Mouse (Mus musculus): ENCODE measurements around the gene Anxa9. TPM values are rescaled to one million over a fixed set of nuclear protein-coding genes. Genes with fewer than 3 reads are reported as not detected.
A peak's percentile ranks its signal among the peaks of the same experiment; 100 is the strongest.

Gene Anxa9
- total and polyA plus RNA-seq, 3 experiments = 1.5 to 4.1 (median 2.5) TPM

DNA sequence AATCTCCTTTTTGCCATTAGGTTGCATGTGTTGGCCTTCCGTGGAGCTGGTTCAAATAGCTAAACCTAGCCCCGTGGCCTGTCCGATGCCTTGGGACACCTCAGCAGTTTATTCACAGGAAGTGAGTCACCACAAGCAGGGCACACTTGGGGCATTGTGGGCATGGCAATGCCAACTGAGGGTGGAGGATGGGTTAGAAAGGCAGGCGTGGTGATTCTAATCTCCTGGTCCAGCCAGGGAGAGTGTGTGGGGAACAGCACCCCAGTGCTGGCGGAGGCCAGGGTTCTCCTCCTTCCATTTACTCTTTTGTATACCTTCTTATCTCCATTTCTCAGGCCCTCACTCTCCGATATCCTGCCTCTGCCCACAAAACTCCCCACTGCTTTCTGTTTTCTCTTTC, 5.6 kb upstream of the Anxa9 start (continued):
- no peak for TF ChIP-seq MXI1 (IDR thresholded peaks at IDR 0.05; ENCODE audit: low read depth, low read length)
- no peak for TF ChIP-seq USF2 (conservative IDR thresholded peaks at IDR 0.05; ENCODE audit: low read depth, low read length)
- TF ChIP-seq ZKSCAN1 (IDR thresholded peaks at IDR 0.05; ENCODE audit: borderline replicate concordance, low read depth, low read length) = no peak
- no peak for TF ChIP-seq POLR2AphosphoS2 (IDR thresholded peaks at IDR 0.05; ENCODE audit: low read depth, low read length)
- TF ChIP-seq MEF2A (IDR thresholded peaks at IDR 0.05; ENCODE audit: borderline replicate concordance, low read depth, low read length) = no peak
- TF ChIP-seq IRF4 (IDR thresholded peaks at IDR 0.05; ENCODE audit: low read depth, low read length) = no peak

GRCm38 (mm10) chr3:95310968-95311882, 4.2 kb upstream of the Anxa9 start:
- peaks cover 0 to 9% of the 10 kb centered on the region in 2 experiments for H3K36me3 ChIP-seq (replicated peaks in 1 of 2; ENCODE audit: control insufficient read depth in 1 of 2, insufficient read depth in 1 of 2, low read length in 1 of 2)
- no peak overlapping the region for H3K4me3 ChIP-seq (replicated peaks in 1 of 3; ENCODE audit: low read depth in 2 of 3, low read length in 2 of 3, poor library complexity in 1 of 3)
- in situ Hi-C loops (cut with MboI; ENCODE audit: low pct_ligation_motif_present, low pct_unique_long_range_greater_than_20kb, low sequenced_read_pairs) = no loop called here
- no peaks in the 10 kb centered on the region for H3K27me3 ChIP-seq (replicated peaks)
- TF ChIP-seq SMC3 (IDR thresholded peaks at IDR 0.05; ENCODE audit: low read depth, low read length) (peak; percentile 68), JUND (conservative IDR thresholded peaks at IDR 0.05; ENCODE audit: low read depth, low read length) (0 out of 2 replicates have a peak, but pooled peaks have one; percentile 23), MAZ (IDR thresholded peaks at IDR 0.05; ENCODE audit: low read depth, low read length) (no peak), MEF2A (IDR thresholded peaks at IDR 0.05; ENCODE audit: borderline replicate concordance, low read depth, low read length) (0 out of 2 replicates have a peak, but pooled peaks have one; percentile 43), ELF1 (IDR thresholded peaks at IDR 0.05; ENCODE audit: low read depth, low read length) (0 out of 2 replicates have a peak, but pooled peaks have one; percentile 8), POLR2A (IDR thresholded peaks at IDR 0.05; ENCODE audit: low read depth, low read length) (peak; percentile 37; the same call in 1 of the 2 replicates), POLR2AphosphoS2 (IDR thresholded peaks at IDR 0.05; ENCODE audit: low read depth, low read length) (no peak), MXI1 (IDR thresholded peaks at IDR 0.05; ENCODE audit: low read depth, low read length) (peak; percentile 49; the same call in 1 of the 2 replicates), MYC (IDR thresholded peaks at IDR 0.05; ENCODE audit: low read depth, low read length) (peak; percentile 25), TBP (conservative IDR thresholded peaks at IDR 0.05; ENCODE audit: low read depth, low read length) (0 out of 2 replicates have a peak, but pooled peaks have one; percentile 5), CHD1 (IDR thresholded peaks at IDR 0.05; ENCODE audit: low read depth, low read length) (peak; percentile 62; the same call in 1 of the 2 replicates), CHD2 (IDR thresholded peaks at IDR 0.05; ENCODE audit: low read length) (no peak), TCF12 (IDR thresholded peaks at IDR 0.05; ENCODE audit: low read depth, low read length) (peak; percentile 26; the same call in 1 of the 2 replicates), IRF4 (IDR thresholded peaks at IDR 0.05; ENCODE audit: low read depth, low read length) (peak; percentile 40; the same call in 1 of the 2 replicates), PAX5 (IDR thresholded peaks at IDR 0.05; ENCODE audit: low read length) (no peak), JUN (IDR thresholded peaks at IDR 0.05; ENCODE audit: insufficient read depth, low read depth, low read length) (no peak), MAX (IDR thresholded peaks at IDR 0.05; ENCODE audit: low read length) (peak; percentile 76; the same call in 1 of the 2 replicates), NELFE (IDR thresholded peaks at IDR 0.05; ENCODE audit: low read depth, low read length) (peak; percentile 67; the same call in 1 of the 2 replicates), ZC3H11A (IDR thresholded peaks at IDR 0.05; ENCODE audit: low read depth, low read length) (0 out of 2 replicates have a peak, but pooled peaks have one; percentile 7), BHLHE40 (IDR thresholded peaks at IDR 0.05; ENCODE audit: low read depth, low read length) (0 out of 2 replicates have a peak, but pooled peaks have one; percentile 4), EP300 (IDR thresholded peaks at IDR 0.05; ENCODE audit: low read length) (no peak), HCFC1 (IDR thresholded peaks at IDR 0.05; ENCODE audit: low read depth, low read length) (peak; percentile 28; the same call in 1 of the 2 replicates), CTCF (conservative IDR thresholded peaks at IDR 0.05 in 1 of 2, IDR thresholded peaks at IDR 0.05 in 1 of 2; ENCODE audit: low read depth in 2 of 2, low read length in 2 of 2) (peak; percentile 60 to 77; a peak in 3 of 4 replicates), USF1 (IDR thresholded peaks at IDR 0.05; ENCODE audit: low read depth, low read length) (no peak), ZKSCAN1 (IDR thresholded peaks at IDR 0.05; ENCODE audit: borderline replicate concordance, low read depth, low read length) (no peak), RAD21 (IDR thresholded peaks at IDR 0.05; ENCODE audit: low read depth, low read length) (peak; percentile 67)
- peak overlapping the region; percentile 90 for H3K27ac ChIP-seq (ENCODE audit: insufficient read depth, low read depth)
- peak; percentile 68 for DNase-seq (ENCODE audit: extremely low read depth)
- H3K4me1 ChIP-seq (ENCODE audit: control insufficient read depth in 1 of 2, insufficient read depth in 2 of 2) = peaks cover 7 to 24% of the 10 kb centered on the region in 2 experiments
- no peaks in the 10 kb centered on the region for H3K9me3 ChIP-seq (replicated peaks; ENCODE audit: low read length)
- dilution Hi-C loops (cut with MboI; ENCODE audit: extremely low pct_ligation_motif_present, extremely low pct_unique_long_range_greater_than_20kb, low sequenced_read_pairs) = no loop called here
- H3K79me2 ChIP-seq (replicated peaks; ENCODE audit: control insufficient read depth, extremely low read depth, insufficient read depth, poor library complexity, severe bottlenecking) = peaks cover 12% of the 10 kb centered on the region
- peak overlapping the region; percentile 58 for H3K9ac ChIP-seq (ENCODE audit: insufficient read depth, low read depth)
- peak overlapping the region; percentile 40 for H3K4me2 ChIP-seq (ENCODE audit: insufficient read depth, low read depth, poor library complexity, severe bottlenecking)

Data from CH12.LX (cell line).